Mouse (Mus musculus) mouse embryonic stem cell (cell line): Measurements from ENCODE around the gene Gm37240.

Experiments
- in situ Hi-C, 2 experiments: fragments of 300-500 bp; cut with MboI; formaldehyde crosslinking; loops; 1 replicate in 1 of 2; 3 replicates in 1 of 2; pipeline ENCODE4 v1.14.3; 2019 to 2020; ENCODE audit warnings: low sequenced_read_pairs in 2 of 2, low pct_unique_long_range_greater_than_20kb in 1 of 2, mixed read lengths in 1 of 2; ENCODE audit not compliant: unreplicated experiment in 1 of 2

The Gm37240 gene

GRCm38 (mm10) chr3:85516739-85517396 is 370.4 kb downstream of the Gm37240 start:
- in situ Hi-C loops: no loop called here

DNA sequence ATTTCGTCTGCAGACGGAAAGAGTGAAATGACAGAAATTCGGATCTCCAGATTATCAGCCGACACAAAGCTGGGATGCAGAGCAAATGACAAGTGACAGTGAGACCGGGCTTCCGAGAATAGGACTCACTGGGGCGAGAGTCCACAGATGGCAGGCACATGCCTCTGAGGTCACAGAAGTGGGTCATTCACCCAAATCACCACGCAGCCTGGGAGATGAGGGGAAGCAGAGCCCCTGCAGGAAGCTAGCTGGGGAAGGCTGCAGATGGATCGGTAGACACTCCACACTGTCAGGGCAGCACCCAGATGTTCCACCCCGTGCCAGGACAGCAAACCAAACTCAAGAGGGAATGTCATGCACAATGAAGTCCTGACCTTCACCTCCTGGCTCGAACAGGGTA is 372.6 kb downstream of the Gm37240 start:
- in situ Hi-C loops: no loop called here

DNA sequence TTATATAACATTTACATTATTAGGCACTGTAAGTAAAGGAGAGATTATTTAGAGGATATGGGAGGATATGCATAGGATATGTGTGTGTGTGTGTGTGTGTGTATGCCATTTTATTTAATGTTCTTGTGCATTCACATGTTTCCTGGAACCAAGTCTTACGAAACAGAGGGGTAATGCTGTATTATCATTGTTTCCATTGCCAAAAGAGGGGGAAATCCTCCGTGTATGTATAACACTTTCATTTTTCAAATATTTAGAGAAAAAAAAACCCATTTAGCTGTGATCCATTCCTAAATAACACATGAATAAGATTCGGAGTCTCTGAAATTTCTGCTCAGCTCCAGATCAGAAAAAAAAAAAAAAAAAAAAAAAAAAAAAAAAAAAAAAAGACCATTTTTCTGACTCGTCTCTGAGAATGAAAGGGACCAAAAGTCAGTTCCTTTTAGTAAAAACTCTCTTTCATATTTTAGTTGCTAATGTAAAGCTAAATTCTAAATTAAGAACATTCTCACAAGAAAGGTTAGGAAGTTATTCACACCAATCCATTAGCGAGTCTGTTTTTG is 378.5 kb downstream of the Gm37240 start:
- in situ Hi-C loops: no loop called here

DNA sequence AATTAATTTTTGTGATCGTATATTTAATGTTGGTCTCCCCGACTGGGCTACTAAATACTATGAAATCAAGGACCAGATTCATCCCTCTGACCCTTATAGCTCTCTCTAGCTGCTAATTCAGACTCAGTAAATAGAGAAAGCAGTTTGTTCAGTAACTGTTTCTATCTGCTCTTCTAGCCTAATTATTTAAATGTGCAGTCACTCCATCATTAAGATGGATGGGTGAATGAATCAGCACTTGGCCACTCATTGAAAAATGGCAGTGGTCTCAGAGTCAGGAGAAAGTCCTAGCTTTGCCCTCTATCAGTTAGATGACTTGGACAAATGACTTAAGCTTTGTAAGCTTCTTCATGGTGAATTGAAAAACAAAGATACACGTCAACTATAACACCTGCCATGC is 387.2 kb downstream of the Gm37240 start:
- in situ Hi-C loops: no loop called here

DNA sequence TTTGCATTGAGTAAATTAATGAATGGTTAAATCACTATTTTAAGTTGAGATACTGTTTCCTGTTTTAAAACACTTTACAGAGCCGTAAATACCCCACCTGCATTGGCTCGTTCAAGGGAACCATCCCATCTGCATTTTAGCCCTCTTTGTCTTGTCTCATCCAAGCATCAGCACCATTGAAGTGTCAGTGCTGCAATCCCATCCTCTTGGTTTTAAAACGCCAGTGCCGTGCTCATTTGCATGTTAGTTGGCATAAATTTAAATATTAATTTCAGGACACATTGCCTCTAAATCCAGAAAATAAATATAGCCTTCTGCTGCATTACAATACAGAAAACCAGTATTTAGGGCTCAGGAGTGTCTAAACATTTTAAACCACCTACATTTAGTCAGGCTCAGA is 391.2 kb downstream of the Gm37240 start:
- in situ Hi-C loops: no loop called here

DNA sequence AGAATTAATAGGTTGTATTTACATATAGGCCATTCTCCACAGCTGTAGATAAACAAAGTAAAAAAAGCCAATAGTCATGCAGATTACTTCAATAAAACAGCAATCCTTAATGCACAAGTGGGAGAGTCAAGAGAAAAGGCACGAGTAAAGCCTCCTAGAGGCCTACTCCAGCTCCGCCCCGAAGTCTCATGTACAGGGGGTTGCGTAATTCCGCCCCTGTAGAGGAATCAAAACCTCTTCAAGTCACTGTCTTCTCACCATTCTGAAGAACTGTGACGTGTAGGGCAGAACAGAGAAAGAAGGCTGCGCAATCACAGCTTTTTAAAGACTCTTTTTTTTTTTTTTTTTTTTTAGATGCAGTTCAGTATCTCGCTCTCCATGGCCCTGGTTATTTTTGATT is 393.5 kb downstream of the Gm37240 start:
- in situ Hi-C loops: no loop called here

- in situ Hi-C loops: no loop called here
Measured at GRCm38 (mm10) chr3:85490204-85490603, 397.1 kb downstream of the Gm37240 start.

DNA sequence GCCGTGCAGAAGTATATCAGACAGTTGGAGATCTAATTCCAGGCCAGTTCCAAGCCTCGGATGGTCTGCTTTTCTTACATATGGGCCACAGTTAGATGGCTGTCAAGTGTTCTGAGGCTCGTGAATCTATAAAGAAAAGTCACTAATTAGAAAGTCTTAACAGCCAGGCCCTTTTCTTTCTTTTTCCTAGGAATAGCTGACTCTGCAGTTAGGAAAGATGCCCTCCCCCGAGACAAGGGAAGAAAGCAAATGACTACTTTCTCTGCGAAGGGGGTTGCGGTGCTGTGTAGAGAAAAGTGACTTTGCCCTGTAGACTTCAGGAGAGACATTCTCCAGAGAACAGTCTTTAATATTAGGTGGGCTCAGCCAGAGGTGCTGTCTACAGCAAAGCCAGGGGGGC is 399.9 kb downstream of the Gm37240 start:
- in situ Hi-C loops: no loop called here

- in situ Hi-C loops: no loop called here
Measured at GRCm38 (mm10) chr3:85485536-85486190, 401.7 kb downstream of the Gm37240 start.

GRCm38 (mm10) chr3:85482636-85483035 is 404.7 kb downstream of the Gm37240 start:
- in situ Hi-C loops: no loop called here

GRCm38 (mm10) chr3:85480638-85481037 is 406.7 kb downstream of the Gm37240 start:
- in situ Hi-C loops: no loop called here

GRCm38 (mm10) chr3:85478731-85479130 is 408.6 kb downstream of the Gm37240 start:
- in situ Hi-C loops: no loop called here

GRCm38 (mm10) chr3:85469711-85470110 is 417.6 kb downstream of the Gm37240 start:
- in situ Hi-C loops: no loop called here

GRCm38 (mm10) chr3:85468995-85469394 is 418.3 kb downstream of the Gm37240 start:
- in situ Hi-C loops: no loop called here

GRCm38 (mm10) chr3:85465283-85466025 is 421.9 kb downstream of the Gm37240 start:
- in situ Hi-C loops: no loop called here

GRCm38 (mm10) chr3:85460021-85460420 is 427.3 kb downstream of the Gm37240 start:
- in situ Hi-C loops: no loop called here

GRCm38 (mm10) chr3:85456983-85457382 is 430.3 kb downstream of the Gm37240 start:
- in situ Hi-C loops: no loop called here

DNA sequence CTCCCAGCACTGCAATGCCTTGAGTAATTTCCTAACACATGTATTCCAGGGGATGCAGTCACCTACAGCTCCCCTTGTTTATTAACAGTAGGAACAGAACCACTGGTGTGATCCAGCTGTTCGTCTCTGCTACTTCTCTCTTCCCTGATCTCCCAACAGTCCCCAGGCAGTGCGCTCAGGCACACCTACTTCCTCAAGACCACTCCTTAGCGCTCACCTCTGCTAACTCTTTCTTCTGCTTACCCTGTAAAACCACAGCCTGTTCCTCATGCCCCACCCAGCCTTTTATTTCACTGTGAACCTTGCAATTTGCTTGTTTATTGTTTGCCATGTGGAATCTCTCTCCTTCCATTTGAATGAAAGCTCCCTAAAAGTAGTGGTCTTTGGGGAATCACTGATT is 431.9 kb downstream of the Gm37240 start:
- in situ Hi-C loops: no loop called here

DNA sequence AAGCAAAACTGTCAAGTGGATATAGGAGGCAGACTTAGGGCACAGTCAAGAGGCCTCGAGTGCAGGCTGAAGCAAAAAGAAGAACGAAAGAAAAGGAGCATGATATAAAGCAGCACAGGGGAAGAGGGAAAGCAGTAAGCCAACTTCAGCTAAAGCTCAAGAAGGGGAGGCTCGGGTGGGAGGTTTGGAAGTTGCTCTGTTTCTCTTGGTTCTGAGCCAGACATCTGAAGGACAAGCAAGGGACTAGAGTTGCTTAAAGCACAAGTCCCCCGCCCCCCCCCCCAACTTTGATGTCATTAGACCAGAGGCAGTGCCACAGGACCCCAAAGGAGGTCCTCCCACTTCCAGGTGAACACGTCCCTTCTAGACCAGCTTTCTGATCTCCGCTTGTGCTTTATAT is 433.3 kb downstream of the Gm37240 start:
- in situ Hi-C loops: no loop called here
